Mouse (Mus musculus): ENCODE data around the gene Rcvrn.

DNA sequence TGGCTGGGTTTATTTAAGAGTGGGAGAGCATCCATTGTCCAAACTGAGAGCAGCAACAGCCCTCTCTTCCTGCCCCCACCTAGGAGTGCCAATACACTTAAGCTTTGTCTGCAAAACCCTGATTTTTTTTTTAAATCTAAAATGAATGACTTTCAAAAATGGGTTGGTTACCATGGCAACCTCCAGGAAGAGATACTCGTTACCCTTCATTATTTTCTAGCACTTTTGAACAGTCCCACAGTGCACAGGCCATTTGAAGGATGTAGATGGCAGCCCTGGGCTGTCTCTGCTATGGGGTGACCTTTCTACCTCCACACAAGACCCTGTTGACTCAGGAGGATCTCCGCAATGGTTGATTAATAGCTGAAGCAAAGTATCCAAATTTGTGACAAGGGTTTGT, 9.0 kb upstream of the Rcvrn start:
- TF ChIP-seq POLR2A (IDR thresholded peaks at IDR 0.05; ENCODE audit: control insufficient read depth in 1 of 2, insufficient read depth in 1 of 2, low read depth in 1 of 2, low read length in 2 of 2, poor library complexity in 1 of 2): no peak
- no peak for TF ChIP-seq CTCF (IDR thresholded peaks at IDR 0.05 in 2 of 3, conservative IDR thresholded peaks at IDR 0.05 in 1 of 3; ENCODE audit: control insufficient read depth in 1 of 3, insufficient read depth in 1 of 3, low read depth in 2 of 3, low read length in 3 of 3, poor library complexity in 1 of 3, severe bottlenecking in 1 of 3)
- TF ChIP-seq E2F4 (IDR thresholded peaks at IDR 0.05; ENCODE audit: borderline replicate concordance, low read depth, low read length): no peak
- TF ChIP-seq EP300 (IDR thresholded peaks at IDR 0.05; ENCODE audit: low read depth in 1 of 2, low read length in 2 of 2): no peak
- no peak for TF ChIP-seq USF1 (IDR thresholded peaks at IDR 0.05; ENCODE audit: low read depth, low read length)
- TF ChIP-seq GATA1 (IDR thresholded peaks at IDR 0.05; ENCODE audit: low read depth, low read length): no peak
- TF ChIP-seq TCF12 (IDR thresholded peaks at IDR 0.05; ENCODE audit: low read depth, low read length): no peak
- TF ChIP-seq TBP (IDR thresholded peaks at IDR 0.05; ENCODE audit: low read depth, low read length): no peak
- TF ChIP-seq ZKSCAN1 (IDR thresholded peaks at IDR 0.05; ENCODE audit: low read depth, low read length): no peak
- no peak for TF ChIP-seq HCFC1 (IDR thresholded peaks at IDR 0.05; ENCODE audit: low read depth, low read length)
- no peak for TF ChIP-seq GABPA (IDR thresholded peaks at IDR 0.05; ENCODE audit: low read depth, low read length)
- no peak for TF ChIP-seq MAX (IDR thresholded peaks at IDR 0.05; ENCODE audit: low read length)
- TF ChIP-seq ZC3H11A (IDR thresholded peaks at IDR 0.05; ENCODE audit: low read depth, low read length): no peak
- TF ChIP-seq MYB (IDR thresholded peaks at IDR 0.05; ENCODE audit: low read depth, low read length): no peak
